Mouse (Mus musculus): Measurements from ENCODE around the gene Tubb3.

The Tubb3 gene

DNA sequence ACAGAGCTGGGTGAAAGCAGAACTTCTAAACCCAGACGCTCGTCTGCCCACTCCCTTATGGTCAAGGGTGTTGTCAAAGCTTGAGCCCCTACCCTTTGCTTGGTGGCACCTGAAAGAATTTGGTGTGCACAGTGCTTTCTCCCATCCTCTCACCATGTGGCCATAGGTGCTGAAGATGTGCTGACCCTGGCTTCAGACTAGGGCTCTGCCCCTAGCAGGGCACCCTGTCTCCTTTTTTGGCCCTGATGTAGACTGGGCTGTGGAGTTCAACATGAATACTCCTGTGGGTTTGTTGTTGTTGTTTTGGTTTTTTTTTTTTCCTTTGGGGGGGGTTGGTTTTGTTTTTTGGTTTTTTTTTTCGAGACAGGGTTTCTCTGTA, 11.5 kb downstream of the Tubb3 start:
- TF ChIP-seq GATA4 (IDR thresholded peaks at IDR 0.05; ENCODE audit: insufficient replicate concordance, low read length), result no peak

DNA sequence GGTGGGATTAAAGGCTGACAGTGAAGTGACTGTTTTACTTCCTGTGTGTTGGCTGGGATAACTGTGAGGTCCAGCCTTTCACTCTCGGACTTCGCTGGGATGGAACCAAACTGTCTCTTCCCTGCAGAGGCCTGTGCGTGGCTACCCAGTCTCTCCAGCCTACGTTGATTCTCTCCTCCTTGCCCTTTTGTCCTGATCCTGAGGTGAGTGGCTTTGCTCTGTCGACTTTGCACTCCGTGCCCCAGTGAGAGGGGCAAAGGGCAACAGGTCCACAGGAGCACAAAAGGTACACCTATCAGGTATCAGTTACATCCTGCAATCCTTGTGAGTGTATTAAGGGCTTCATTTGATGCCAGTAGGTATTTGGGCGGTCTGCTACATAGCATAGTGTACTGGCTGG, 12.2 kb downstream of the Tubb3 start, which contains the start of gene Def8:
Gene Def8 (plus strand): TSS at position 87 of the 400 bp plus-strand sequence.
- TF ChIP-seq GATA4 (IDR thresholded peaks at IDR 0.05; ENCODE audit: insufficient replicate concordance, low read length), result no peak

DNA sequence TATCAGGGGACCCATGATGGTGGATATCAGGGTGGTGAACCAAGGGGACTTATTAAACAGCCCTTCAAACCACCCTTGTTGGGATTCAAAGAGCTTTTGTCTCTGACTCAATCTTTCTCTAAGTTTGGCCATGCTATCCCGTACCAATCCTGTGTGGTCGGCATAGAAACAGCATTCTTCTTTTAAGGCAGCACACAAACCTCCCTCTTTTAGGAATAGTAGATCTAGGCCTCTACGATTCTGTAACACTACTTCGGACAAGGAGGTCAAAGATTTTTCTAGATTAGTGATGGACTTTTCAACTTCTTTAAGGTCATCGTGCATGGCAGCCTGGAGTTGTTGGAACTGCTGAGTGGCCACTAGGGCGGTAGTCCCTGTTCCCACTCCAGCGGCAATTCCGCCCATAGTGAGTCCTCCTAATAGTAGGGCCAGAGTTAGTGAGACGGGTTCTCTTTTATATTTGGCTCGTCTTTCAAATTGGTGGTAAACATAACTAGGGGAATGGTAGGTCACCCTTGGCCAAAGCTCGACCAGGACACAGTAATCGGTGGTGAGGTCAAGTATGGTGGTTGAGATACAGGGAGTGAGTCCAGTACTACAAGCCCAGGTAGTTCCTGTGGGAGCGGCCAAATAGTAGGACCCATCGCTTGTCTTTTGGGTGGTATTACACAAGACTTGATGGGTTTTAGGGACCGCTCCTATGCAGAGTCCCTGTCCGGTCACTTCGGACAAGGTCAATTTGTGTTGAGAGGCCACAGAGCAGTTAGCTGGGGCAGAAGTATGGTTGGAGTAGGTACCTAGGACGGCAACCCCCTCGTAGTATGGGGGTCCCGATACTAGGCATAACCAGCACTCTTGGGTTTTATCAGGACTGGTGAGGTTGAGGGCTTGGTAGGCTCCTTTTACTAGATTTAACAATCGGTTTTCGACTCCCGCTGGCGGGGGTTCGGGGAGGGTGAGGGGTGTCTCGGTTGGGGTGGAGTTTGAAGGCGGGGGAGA, 15.6 kb downstream of the Tubb3 start:
- no peak for TF ChIP-seq GATA4 (IDR thresholded peaks at IDR 0.05; ENCODE audit: insufficient replicate concordance, low read length)

DNA sequence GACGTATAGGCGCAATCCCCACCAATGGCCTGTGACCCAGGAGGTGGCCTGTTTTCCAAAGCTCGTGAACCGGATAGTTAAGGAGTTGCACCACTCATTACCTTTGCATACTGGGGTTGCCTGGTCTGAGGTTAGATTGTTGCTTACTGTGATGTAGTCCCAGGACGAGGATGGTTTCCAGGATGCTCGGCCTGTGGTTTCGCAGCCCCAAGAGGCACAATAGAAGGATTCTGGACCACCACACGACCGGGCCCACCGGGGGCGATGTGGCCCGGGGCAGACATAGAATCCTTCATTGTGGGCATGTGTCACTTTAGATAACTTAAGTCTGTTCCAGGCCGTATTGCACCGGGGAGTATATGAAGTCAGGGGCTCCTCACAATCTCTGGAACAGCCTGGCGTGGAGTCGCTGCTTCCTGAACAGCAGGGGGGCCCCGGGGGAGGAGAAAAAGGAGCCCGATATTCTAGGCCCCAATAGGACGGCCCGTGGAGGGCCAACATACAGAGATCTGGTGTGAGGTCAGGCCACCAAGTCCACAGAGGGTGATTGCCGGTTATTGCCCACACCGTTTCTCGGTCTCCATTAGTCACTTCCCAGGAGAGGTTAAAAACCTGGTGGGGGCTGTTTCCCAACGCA, 16.5 kb downstream of the Tubb3 start:
- no peak for TF ChIP-seq GATA4 (IDR thresholded peaks at IDR 0.05; ENCODE audit: insufficient replicate concordance, low read length)

GRCm38 (mm10) chr8:123428343-123428893, 17.2 kb downstream of the Tubb3 start:
- no peak for TF ChIP-seq GATA4 (IDR thresholded peaks at IDR 0.05; ENCODE audit: insufficient replicate concordance, low read length)

- TF ChIP-seq GATA4 (IDR thresholded peaks at IDR 0.05; ENCODE audit: insufficient replicate concordance, low read length), result no peak
Measured at GRCm38 (mm10) chr8:123428939-123429721, 17.9 kb downstream of the Tubb3 start.

GRCm38 (mm10) chr8:123431616-123432365, 20.6 kb downstream of the Tubb3 start:
- TF ChIP-seq GATA4 (IDR thresholded peaks at IDR 0.05; ENCODE audit: insufficient replicate concordance, low read length), result no peak

- TF ChIP-seq GATA4 (IDR thresholded peaks at IDR 0.05; ENCODE audit: insufficient replicate concordance, low read length), result no peak
Measured at GRCm38 (mm10) chr8:123432381-123432780, 21.2 kb downstream of the Tubb3 start.

DNA sequence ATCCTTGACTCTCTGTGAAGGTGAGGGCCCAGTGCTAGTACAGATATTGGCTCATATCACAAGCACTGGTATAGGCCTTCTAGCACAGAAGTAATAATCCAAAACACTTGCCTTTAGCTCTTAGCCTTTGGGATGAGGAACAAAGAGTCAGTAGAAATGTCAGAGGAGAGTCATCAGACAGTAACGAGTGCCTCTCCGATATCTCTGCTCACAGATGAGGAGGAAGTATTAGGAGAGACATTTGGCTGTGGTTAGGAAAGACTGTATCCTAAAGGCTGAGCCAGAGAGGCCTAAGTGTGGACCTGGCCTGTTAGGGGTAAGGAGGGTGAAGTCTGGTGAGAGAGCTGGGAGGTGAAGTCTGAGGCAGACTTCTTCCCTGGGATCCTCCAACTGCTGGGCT, 30.6 kb downstream of the Tubb3 start:
- no peak for TF ChIP-seq GATA4 (IDR thresholded peaks at IDR 0.05; ENCODE audit: insufficient replicate concordance, low read length)

DNA sequence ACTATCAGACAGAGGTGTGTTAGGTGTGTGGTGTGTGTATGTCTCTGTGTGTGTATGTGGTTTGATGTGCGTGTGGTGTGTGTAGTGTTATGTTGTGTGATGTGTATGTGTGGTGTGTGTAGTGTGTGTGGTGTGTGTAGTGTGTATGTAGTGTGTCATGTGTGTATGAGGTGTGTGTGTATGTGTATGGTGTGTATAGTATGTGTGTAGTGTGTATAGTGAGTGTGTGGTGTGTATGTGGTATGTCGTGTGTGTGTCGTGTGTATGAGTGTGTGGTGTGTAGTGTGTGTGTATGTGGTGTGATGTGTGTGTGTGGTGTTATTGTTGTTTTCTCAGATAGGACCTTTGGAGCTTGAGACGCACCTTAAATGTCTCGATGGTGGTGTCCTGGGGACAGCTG, 31.1 kb downstream of the Tubb3 start:
- TF ChIP-seq GATA4 (IDR thresholded peaks at IDR 0.05; ENCODE audit: insufficient replicate concordance, low read length), result no peak

- TF ChIP-seq GATA4 (IDR thresholded peaks at IDR 0.05; ENCODE audit: insufficient replicate concordance, low read length), result 0 out of 2 replicates have a peak, but pooled peaks have one; percentile 24
Measured at GRCm38 (mm10) chr8:123442871-123443575, 31.8 kb downstream of the Tubb3 start.

- TF ChIP-seq GATA4 (IDR thresholded peaks at IDR 0.05; ENCODE audit: insufficient replicate concordance, low read length), result no peak
Measured at GRCm38 (mm10) chr8:123443576-123443921, 32.3 kb downstream of the Tubb3 start.

DNA sequence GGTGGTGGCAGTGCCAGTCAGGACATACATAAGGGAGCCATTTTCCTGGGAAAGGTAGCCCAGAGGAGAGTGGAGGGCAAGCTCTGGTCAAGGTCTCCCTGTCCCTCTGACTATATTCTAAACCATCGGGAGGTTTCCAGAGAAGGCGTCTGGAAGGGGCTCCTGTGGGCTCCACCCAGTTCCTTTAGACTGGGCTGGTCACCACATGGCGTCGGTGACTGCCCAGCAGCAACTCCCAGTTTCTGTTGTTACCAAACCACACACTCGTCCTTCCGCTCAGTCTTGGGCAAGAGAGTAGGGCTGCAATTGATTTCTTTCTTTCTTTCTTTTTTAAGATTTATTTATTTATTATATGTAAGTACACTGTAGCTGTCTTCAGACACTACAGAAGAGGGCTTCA, 32.9 kb downstream of the Tubb3 start:
- TF ChIP-seq GATA4 (IDR thresholded peaks at IDR 0.05; ENCODE audit: insufficient replicate concordance, low read length), result no peak

DNA sequence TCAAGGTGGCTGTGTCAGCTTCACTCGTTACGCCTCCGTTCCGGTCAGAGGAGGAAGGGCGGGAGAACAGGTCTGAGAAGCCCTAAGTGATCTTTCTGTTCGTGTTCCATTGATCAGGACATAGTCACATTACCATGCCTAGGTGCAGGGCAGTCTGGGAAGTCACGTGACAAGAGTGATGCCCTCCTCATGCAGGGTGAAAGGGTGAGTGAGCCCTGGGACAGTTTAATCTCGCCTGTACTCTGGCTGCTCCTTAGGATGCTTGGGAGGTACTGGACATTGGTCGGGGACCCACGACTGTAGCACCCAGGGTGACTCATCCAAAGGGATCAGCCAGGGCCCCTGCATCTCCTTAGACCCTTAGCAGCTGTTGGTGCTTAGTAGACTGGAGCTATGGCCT, 34.8 kb downstream of the Tubb3 start:
- no peak for TF ChIP-seq GATA4 (IDR thresholded peaks at IDR 0.05; ENCODE audit: insufficient replicate concordance, low read length)
